Mouse (Mus musculus) heart, postnatal 36 days (tissue): ENCODE measurements around the gene Nubpl. TPM values are rescaled to one million over a fixed set of nuclear protein-coding genes. Genes with fewer than 3 reads are reported as not detected.
"Not testable (repeated sequence)": the region's sequence is repeated elsewhere in the genome, so short reads cannot be mapped to it uniquely, and the experiment has no call there.

Source experiments
- DNase-seq, 2 experiments: peaks; one replicate each; pipeline ENCODE4 v3.0.0; 2021 to 2022
- intact Hi-C: fragments of 180-260 bp; cut with DNase I; formaldehyde crosslinking; loops from one replicate; pipeline ENCODE4 v1.15.1; 2025
- total RNA-seq, 2 experiments: library from RNA; stranded (reverse); gene quantifications; 2 replicates each; pipeline ENCODE4 v1.2.3; 2021

Gene Nubpl
- total RNA-seq, result 1 to 10 TPM; 8.4 to 9.9 TPM

DNA sequence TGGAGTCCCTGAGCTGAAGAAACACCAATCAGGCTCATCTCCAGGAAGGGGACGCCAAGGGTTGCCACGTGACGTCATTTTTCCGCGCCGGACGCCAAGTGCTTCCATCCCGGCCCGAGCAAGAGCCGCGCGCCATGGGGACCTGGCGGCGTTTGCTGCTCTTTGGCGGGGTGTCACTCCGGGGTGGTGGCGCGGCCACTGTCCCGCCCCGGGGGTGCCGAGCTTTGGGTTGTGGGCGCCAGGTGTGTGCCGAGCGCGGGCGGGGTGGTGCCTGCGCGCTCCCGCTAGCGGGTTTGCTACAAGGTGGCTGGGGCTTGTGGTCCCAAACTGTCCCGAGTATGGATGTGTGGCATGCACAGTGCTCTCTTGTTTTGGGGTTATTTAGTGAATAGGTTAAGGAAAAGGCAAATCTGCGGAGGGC is at the start of gene Nubpl:
Gene Nubpl (plus strand): TSS at position 88 of the 421 bp plus-strand sequence.
- intact Hi-C loops, result no loop called here
- DNase-seq, result peak; percentile 94 to 97

DNA sequence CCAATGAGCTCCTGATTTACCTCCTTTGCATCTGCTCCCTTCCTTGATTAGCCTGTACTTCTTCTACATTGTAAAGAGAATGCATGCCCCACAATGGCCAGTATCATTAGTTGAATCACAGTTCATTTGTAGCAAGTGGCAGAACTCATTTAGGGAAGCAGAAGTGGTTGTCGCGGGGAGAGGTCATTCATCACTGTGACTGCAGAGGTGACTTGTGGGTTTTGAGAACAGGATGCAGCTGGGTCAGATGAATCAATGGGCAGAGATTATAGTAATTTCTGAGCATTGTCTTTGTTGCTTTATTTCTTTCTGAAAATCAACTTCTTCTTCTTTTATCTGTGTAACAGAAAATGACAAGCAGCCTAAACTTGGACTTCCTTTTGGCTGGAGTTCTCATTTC is 48.2 kb upstream of the Nubpl start:
- no peak for DNase-seq
- intact Hi-C loops, result no loop called here

GRCm38 (mm10) chr12:52079296-52079695 is 18.2 kb upstream of the Nubpl start:
- DNase-seq, intact Hi-C loops: not testable (repeated sequence)

DNA sequence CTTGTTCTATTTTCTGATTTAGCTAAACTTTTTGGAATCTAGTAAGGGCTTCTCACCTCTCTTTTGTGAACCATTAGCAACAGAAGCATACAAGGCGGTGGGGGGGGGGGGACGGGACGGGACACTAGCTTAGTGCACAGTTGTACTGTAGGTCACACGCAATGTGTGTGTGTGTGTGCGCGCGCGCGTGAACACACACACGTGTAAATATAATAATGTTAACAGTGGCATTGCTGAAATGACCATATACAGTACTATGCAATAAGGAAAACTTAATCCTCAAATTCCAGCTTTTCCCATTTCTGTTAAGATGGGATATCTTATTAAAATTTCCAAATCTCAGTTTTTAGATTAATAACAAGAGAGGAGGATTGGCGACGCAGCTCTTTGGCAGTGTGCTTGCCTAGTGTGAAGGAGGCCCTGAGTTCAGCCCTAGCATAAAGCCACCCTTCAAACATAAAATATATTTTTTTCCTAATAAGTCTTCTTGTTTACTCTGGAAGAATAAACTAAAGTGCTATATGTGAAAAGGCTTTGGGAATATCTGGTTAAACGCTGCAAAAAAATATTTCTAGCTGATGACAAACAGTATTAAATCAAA is 388 bp upstream of the Nubpl start:
- intact Hi-C loops, result no loop called here
- no peak for DNase-seq

- intact Hi-C loops, result no loop called here
- no peak for DNase-seq
These were observed 22.7 kb downstream of the Nubpl start for GRCm38 (mm10) chr12:52120276-52120675.

DNA sequence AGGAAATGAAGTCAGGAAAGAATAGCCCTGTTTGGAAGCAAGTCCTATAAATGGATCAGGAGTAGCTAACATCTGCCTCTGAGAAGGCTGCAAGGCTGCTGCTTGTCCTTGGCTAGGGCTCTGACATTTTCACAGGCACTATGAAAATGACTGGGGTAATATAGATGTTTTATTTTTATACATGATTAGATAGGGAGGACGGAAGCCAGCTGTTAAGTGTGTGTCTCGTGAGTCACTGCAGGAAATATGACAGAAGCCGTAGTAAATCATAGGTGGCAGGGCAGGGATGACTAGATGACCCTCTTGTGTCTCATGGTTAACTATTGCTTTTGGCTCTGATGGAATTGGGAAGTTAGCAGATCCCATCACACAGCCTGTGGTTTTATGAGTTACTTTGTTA is 28.9 kb downstream of the Nubpl start:
- intact Hi-C loops, result no loop called here
- no peak for DNase-seq

DNA sequence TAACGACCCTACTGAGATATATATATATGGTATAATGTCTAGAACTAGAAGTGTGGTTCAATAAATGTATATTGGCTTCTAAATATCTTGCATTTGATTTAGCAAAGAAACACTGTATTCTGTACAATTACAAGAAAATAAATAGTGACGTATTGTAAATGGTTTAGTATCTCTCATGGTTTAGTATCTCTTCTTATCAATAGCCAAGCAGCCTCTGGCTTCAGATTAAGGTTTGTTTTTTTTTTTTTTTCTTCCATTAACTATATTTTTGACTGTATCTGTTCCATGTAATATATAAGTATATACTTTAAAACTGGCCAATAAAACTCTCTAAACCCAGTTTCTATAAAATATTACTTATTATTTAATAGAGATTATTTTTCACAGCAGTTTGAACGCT is 31.5 kb downstream of the Nubpl start:
- intact Hi-C loops, result no loop called here
- DNase-seq, result no peak

GRCm38 (mm10) chr12:52132256-52132655 is 34.7 kb downstream of the Nubpl start:
- intact Hi-C loops, result no loop called here
- DNase-seq, result peak in 1 of 2 experiments; percentile 34

DNA sequence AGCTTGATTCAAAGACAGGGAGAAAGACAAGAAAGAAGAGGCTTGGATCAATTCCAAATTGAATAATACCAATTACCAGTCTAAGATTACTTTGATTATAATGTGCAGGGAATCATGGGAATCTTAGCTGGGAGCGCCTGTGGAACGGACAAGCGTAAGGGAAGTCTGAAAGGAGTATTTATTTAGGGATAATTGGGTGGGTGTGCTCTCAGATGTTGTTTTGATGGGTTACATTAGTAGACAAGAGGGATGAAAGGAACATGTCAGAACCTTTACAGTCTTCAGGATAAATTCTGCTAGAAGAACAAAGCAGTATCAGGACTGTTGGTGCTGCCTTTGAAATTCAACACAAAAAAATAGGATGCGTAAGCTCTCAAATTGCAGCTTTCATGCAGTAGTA is 40.8 kb downstream of the Nubpl start:
- no peak for DNase-seq

DNA sequence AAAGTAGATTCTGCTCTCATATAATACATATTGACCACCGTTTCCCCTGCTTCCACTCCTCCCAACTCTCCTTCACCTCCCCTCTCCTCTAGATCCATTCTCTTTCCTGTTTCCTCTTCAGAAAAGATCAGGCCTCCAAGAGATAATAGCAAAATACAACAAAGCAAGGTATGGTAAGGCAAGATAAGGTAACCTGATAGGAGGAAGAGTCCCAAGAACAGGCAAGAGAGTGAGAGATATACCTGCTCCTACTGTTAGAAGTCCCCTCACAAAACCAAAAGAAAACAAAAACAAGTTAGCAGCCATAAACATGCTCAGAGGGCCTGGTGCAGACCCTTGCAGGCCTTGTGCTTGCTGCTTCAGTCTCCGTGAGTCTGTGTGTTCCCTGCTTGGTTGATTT is 49.1 kb downstream of the Nubpl start:
- DNase-seq, result no peak
- intact Hi-C loops, result no loop called here

More for the DNA sequence above, 40.8 kb downstream of the Nubpl start:
- intact Hi-C loops, result no loop called here

GRCm38 (mm10) chr12:52149448-52149847 is 51.9 kb downstream of the Nubpl start:
- no peak for DNase-seq

GRCm38 (mm10) chr12:52152071-52152470 is 54.5 kb downstream of the Nubpl start:
- intact Hi-C loops, result no loop called here

More at GRCm38 (mm10) chr12:52149448-52149847, 51.9 kb downstream of the Nubpl start:
- intact Hi-C loops, result no loop called here

DNA sequence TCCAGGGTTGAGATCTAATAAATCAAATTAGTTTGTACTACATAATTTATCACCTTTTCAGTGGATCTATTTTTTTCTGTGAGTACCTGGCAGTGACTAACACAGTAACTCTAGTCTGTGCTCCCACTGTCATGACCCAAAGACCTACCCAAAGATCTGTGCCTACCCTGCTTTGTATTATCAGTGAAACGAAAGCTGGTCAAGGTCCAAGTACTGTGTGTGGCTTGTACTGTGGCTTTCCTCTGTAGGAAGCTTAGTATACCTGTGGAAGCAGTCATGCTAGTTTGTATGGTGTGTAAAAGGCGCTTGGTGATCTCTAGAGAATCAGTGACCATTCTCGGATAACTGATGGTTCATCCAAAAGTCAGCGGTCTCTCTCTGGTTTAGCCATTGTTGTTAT is 57.4 kb downstream of the Nubpl start:
- DNase-seq, result no peak
- intact Hi-C loops, result no loop called here

More at GRCm38 (mm10) chr12:52152071-52152470, 54.5 kb downstream of the Nubpl start:
- DNase-seq, result no peak

GRCm38 (mm10) chr12:52164414-52164813 is 66.9 kb downstream of the Nubpl start:
- intact Hi-C loops, result no loop called here
- no peak for DNase-seq

GRCm38 (mm10) chr12:52186205-52186793 is 88.8 kb downstream of the Nubpl start:
- intact Hi-C loops, result no loop called here
- DNase-seq, result no peak

- intact Hi-C loops, result no loop called here
- no peak for DNase-seq
These were observed 89.5 kb downstream of the Nubpl start for GRCm38 (mm10) chr12:52186963-52187590.

DNA sequence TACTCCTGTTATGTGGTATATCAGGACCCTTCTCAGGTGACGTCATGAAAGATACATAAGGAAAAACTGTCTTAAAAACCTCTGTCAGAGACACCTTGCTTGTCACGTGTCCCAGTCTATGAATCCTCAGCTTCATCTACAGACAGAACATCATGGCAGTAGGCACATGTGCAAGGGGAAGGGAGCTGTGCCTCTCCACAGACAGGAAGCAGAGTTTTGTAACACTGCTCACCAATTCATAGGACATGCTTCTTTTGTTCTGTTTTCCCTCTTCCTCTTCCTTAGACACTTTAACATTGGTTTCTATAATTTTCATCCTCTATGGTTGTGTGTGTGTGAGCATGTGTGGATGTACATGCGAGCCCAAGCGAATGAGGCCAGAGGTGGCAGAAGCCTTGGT is 100.9 kb downstream of the Nubpl start:
- DNase-seq, result no peak
- intact Hi-C loops, result no loop called here

DNA sequence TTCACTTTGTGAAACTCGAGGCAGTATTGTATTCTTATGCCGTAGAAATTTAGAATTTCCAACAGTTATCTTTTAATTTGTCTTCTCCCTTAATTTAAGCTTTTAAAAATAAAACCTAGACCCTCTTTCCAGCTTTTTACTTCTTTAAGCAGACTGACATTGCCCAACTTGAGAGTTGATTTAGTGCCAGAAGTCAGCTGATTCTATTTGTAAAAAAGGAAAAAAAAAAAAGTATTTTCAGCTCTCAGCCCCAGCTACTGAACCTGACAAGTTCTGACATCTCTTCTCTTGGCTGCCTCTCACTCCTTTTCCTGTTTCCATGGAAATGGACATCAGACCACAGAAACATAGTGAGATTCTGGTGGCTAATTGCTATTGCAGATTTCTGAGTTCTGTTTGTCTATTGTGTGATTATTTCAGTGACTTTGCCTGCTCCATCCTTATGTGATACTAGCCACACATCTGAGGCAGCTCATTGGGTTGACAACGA is 111.6 kb downstream of the Nubpl start:
- no peak for DNase-seq
- intact Hi-C loops, result no loop called here

DNA sequence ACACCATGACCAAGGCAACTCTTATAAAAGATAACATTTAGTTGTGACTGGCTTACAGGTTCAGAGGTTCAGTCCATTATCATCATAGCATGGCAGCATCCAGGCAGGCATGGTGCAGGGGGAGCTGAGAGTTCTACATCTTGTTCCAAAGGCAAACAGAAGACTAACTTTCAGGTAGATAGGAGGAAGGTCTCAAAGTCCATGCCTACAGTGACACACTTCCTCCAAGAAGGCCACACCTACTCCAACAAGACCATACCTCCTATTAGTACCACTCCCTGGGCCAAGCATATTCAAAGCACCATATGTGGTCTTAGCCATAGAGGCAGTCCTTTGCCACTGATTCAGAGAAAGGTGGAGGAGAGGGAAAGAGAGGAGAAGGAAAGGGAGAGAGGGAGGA is 113.6 kb downstream of the Nubpl start:
- intact Hi-C loops, result no loop called here
- no peak for DNase-seq

- intact Hi-C loops, result no loop called here
These were observed 117.3 kb downstream of the Nubpl start for GRCm38 (mm10) chr12:52214837-52215236.

GRCm38 (mm10) chr12:52224954-52225353 is 127.4 kb downstream of the Nubpl start:
- no peak for DNase-seq

More at GRCm38 (mm10) chr12:52214837-52215236, 117.3 kb downstream of the Nubpl start:
- no peak for DNase-seq

GRCm38 (mm10) chr12:52228746-52229145 is 131.2 kb downstream of the Nubpl start:
- intact Hi-C loops, result no loop called here

More at GRCm38 (mm10) chr12:52224954-52225353, 127.4 kb downstream of the Nubpl start:
- intact Hi-C loops, result no loop called here

More at GRCm38 (mm10) chr12:52228746-52229145, 131.2 kb downstream of the Nubpl start:
- no peak for DNase-seq
